Mouse (Mus musculus) frontal cortex, adult (tissue): ENCODE data around the gene Rabggta.

Source experiments
- ATAC-seq: cut with Nextera tagmentation; 2 replicates; pipeline ENCODE4 v1.9.2; 2017; ENCODE audit warnings: mild to moderate bottlenecking, moderate library complexity, mixed read lengths; ENCODE audit not compliant: low TSS enrichment

Gene Rabggta

GRCm38 (mm10) chr14:55733889-55734288 lies 11.8 kb upstream of the Rabggta start:
- no peak for ATAC-seq

DNA sequence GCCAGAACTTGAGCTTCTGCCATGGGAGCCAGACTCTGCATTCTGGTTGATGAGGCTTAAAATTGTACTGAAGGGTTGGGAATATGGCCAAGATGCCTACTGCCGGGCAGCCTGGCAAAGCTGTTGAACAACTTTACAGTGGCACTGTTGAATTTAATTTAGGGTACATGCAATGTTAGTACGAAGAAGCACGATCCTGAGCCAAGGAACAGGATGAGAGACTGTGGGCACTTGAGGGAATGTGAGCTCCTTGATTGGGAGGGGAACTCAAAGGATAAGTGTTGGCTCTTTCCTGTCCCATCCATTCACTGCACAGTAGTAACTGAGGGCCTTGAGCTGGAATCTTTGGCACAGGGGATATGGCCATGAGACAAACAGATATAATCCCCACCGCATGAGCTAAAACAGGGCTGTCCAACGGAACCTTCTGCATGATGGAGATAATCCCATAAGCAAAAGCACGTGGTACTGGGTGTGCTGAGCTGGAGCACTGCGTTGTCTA lies 8.5 kb upstream of the Rabggta start:
- ATAC-seq = peak; percentile 93

DNA sequence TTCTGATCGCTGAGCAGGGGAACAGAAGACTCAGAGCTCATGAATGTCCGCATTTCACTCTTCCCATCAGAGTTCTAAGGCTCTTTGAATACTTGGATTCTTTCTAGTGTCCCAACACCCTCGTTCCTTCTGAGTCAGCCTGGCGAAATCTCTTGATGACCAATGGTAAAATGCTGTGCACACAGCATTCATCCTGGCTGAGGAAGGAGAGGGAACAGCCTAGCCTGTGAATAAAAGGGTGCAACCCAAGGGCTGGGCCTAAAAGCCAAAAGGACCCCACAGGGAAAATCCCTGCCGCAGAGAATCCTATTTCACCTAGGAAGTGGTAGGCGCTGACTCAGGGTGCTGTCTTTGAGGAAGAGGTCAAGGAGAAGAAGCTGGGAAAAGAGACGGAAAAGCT lies 8.1 kb upstream of the Rabggta start:
- ATAC-seq = peak; percentile 12; the same call in 1 of the 2 replicates

DNA sequence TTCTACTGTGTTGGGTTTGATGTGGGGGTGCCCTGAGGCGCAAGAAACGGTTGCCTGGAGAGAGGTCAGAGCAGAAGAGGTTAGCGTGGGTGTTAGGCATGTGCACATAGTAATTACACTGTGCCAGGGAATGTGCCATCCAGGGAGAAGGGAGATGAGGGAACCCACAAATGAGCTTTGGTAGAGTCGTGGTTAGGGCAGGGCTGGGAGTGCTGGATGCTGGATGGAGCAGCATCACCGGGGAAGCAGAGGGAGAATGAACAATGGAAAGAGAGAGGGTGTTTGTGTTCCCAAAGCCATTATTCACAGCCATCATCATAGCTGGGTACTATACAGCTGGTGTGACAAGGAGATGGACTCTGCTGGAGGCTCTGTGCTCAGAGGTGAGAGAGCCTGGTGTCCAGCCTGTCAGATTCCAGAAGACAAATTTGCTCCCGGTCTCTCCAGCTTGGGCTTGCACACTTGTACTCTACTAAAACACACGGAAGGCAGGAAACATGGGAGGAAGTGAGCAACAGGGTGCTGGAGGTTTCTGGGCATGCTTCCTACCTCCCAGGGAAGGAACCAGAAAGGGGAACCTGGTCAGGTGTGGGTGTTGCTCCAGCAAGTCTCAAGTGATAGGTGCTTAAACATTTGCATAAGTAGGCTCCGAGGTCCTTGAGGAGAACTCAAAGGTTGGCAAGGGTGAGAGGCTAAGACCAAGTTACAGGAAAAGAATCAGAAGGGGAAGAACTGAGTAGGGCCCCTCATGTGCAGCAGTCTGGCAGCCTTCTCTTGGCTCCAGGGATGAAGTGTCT lies 6.0 kb upstream of the Rabggta start:
- no peak for ATAC-seq

GRCm38 (mm10) chr14:55726261-55726660 lies 4.2 kb upstream of the Rabggta start:
- ATAC-seq = no peak

DNA sequence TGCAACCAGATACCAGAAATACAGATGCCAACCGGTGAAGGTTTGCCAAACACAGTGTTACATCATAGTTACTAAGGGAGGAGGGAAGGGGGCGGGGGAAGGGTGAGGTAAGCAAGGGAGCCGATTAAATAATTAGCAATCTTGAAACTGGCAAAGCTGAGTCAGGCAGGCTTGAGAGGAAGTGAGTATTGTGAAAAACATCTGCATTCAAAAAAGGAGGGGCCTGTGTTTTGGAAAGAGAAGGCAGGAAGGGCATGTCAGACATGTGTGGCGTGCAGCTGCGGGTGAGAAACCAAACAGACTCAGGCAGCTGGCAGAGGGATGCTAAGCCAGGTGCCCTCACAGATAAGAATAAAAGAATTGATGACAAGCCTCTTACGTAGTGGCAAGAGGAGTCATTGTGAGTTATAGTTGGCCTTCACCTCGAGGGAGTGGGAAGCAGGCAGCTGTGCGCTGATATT lies 2.4 kb upstream of the Rabggta start:
- ATAC-seq = no peak

DNA sequence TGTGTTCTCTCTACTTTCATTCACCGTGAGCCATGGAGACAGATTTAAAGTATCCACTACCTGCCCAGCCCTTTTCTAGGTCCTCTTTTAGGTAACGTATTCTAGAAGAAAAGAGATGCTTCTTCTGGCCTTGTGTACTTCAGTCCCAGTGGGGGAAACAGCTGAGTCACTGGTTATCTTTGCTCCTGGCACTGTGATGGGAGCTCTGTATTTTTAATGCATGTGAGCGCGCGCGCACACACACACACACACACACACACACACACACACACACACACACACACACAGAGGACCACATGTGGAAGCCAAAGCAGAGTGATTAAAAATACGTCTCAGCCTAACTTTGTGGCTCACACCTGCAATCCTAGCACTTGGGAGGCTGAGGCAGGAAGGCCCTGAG lies 1.4 kb upstream of the Rabggta start:
- ATAC-seq = no peak

- no peak for ATAC-seq
Observed at GRCm38 (mm10) chr14:55722438-55722945, 429 bp upstream of the Rabggta start.

DNA sequence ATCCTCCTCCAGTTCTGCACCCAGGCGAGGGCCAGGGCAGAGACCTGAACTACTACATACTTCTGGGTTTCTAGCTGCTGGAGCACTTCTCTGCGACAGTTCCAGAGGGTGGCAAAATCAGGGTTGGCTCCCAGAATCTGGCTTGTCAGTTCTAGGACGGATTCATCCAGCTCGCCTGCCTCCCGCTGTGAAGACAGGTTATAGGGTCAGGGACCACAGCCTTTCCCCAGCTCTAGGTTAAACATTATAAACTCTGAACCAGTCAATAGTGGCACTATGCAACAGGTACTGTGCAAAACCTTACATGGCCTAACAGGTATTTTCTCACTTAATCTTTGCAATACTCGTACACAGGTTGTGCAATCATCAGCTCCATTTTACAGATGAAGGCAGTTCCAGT lies 987 bp downstream of the Rabggta start:
- ATAC-seq = no peak

- ATAC-seq = no peak
Observed at GRCm38 (mm10) chr14:55720666-55721065, 1.4 kb downstream of the Rabggta start.

- no peak for ATAC-seq
Observed at GRCm38 (mm10) chr14:55719737-55720136, 2.3 kb downstream of the Rabggta start.

GRCm38 (mm10) chr14:55716884-55717283 lies 5.2 kb downstream of the Rabggta start:
- no peak for ATAC-seq

GRCm38 (mm10) chr14:55716271-55716670 lies 5.8 kb downstream of the Rabggta start:
- no peak for ATAC-seq

- ATAC-seq = no peak
Observed at GRCm38 (mm10) chr14:55714893-55715292, 7.2 kb downstream of the Rabggta start.

GRCm38 (mm10) chr14:55713729-55714122 lies 8.3 kb downstream of the Rabggta start, which contains the start of gene Tgm1:
Gene Tgm1 (minus strand): TSS chr14:55713926.
- ATAC-seq = no peak

DNA sequence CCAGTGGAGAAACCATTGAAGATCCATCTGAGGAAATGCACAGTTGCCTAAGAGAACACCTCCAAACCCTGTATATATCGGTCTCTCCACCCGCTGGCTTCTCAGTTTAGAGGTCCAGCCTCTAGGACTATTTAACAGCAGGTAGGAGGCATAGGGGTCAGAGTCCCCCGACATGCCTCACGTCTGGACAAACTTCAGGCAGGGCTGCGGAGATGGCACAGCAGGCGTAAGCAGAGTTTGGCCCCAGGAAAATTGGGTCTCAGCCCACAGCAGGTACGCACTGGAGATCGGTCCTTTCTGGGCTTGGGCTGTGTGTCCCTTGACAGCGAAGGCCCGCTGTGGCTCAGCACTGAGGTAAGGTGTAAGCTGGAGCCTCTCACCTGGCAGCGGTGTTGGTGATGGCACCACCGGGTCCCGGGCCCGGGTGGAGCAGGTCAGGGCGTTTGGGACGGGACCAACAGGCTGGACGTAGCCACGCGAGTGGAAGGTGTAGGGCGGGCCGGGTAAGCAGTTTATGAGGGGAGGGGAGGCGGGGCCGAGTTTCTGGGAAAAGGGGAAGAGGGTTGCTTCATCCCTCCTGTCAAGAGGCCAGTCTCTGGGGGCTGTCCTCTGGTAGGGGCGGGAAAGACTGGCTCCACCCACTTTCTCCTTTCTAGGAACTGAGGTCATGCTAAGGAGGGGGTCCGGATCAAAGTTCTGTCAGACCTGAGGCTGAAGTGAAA lies 8.9 kb downstream of the Rabggta start:
- ATAC-seq = no peak

DNA sequence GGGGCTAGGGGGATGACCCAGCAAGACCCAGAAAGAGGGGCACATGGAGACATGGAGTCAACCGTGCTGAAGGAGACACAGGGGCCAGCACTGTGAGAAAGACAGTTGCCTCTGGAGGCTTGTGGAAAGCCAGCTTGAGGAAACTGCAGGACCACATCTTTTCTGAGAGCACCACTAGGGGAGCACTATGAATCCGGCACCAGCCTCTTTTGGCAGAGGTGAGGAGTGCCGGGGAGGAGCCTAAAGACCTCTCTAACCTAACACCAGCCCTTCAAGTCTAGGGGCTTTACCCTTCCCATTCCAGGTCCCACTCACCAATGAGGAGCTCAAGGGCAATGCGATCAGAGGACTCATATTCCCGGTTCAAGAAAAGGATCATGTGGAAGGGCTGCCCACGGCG lies 10.3 kb downstream of the Rabggta start:
- ATAC-seq = no peak

GRCm38 (mm10) chr14:55709509-55709908 lies 12.6 kb downstream of the Rabggta start:
- ATAC-seq = no peak

DNA sequence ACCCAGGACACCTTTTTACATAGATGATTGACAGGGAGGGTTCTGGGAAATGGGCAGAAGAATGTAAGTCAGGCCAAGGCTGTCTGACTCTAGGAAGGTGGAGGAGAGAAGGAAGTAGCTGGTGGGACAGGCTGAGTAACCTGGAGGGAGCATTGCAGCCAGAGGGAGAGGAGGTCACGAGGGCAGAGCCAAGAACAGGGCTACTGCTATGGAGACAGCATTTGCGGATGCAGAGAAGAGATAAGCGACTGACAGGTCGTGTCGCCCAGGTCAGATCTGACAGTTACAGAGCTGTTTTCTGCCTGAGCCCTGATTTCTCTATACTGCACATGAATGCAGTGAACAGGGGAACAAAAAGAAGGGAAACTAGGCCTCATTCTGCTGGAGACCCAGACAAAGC lies 14.7 kb downstream of the Rabggta start:
- no peak for ATAC-seq

- ATAC-seq = no peak
Observed at GRCm38 (mm10) chr14:55706051-55706600, 15.9 kb downstream of the Rabggta start.

- no peak for ATAC-seq
Observed at GRCm38 (mm10) chr14:55702761-55703160, 19.3 kb downstream of the Rabggta start.

- no peak for ATAC-seq
Observed at GRCm38 (mm10) chr14:55701131-55701530, 20.9 kb downstream of the Rabggta start.
